Mouse (Mus musculus): ENCODE data around the gene Plau. TPM values are rescaled to one million over a fixed set of nuclear protein-coding genes. Genes with fewer than 3 reads are reported as not detected.

Plau gene
- polyA plus RNA-seq, 1 experiment from 2014 or later: 4.2 TPM

- ATAC-seq (ENCODE audit: low FRiP score, low TSS enrichment): no peak
- H3K4me2 ChIP-seq (replicated peaks; ENCODE audit: low read depth, low read length): no peak overlapping the region
- H3K4me3 ChIP-seq (ENCODE audit: low read length): no peak overlapping the region
- no peak overlapping the region for H3K27ac ChIP-seq (ENCODE audit: low read depth, low read length)
- 88% methylated on average over 1 of the region's 1 CpGs for WGBS
- H3K36me3 ChIP-seq (ENCODE audit: control insufficient read depth, insufficient read depth, low read length): no peaks in the 10 kb centered on the region
- H3K27me3 ChIP-seq (ENCODE audit: control insufficient read depth, insufficient read depth, low read length): no peaks in the 10 kb centered on the region
- H3K4me1 ChIP-seq (ENCODE audit: control insufficient read depth, insufficient read depth, low read length): no peaks in the 10 kb centered on the region
- no peaks in the 10 kb centered on the region for H3K9me3 ChIP-seq (ENCODE audit: control insufficient read depth, low read length)
- no peak overlapping the region for H3K9ac ChIP-seq (ENCODE audit: low read depth, low read length)
Measured at GRCm38 (mm10) chr14:20824517-20824916, 11.9 kb upstream of the Plau start.

GRCm38 (mm10) chr14:20825516-20825915 is 10.9 kb upstream of the Plau start:
- Histone ChIP-seq H3K36me3 (ENCODE audit: control insufficient read depth, insufficient read depth, low read length) (no peaks in the 10 kb centered on the region), H3K27ac (ENCODE audit: low read depth, low read length) (no peak overlapping the region), H3K27me3 (ENCODE audit: control insufficient read depth, insufficient read depth, low read length) (no peaks in the 10 kb centered on the region), H3K4me1 (ENCODE audit: control insufficient read depth, insufficient read depth, low read length) (no peaks in the 10 kb centered on the region), H3K4me2 (replicated peaks; ENCODE audit: low read depth, low read length) (no peak overlapping the region), H3K9ac (ENCODE audit: low read depth, low read length) (no peak overlapping the region), H3K9me3 (ENCODE audit: control insufficient read depth, low read length) (no peaks in the 10 kb centered on the region), H3K4me3 (ENCODE audit: low read length) (no peak overlapping the region)
- WGBS: 88% methylated on average over 2 of the region's 2 CpGs
- no peak for ATAC-seq (ENCODE audit: low FRiP score, low TSS enrichment)

GRCm38 (mm10) chr14:20827061-20827460 is 9.4 kb upstream of the Plau start:
- no peak for ATAC-seq (ENCODE audit: low FRiP score, low TSS enrichment)
- Histone ChIP-seq H3K9me3 (ENCODE audit: control insufficient read depth, low read length) (no peaks in the 10 kb centered on the region), H3K4me1 (ENCODE audit: control insufficient read depth, insufficient read depth, low read length) (peaks cover 5% of the 10 kb centered on the region; the same call in 1 of the 2 replicates), H3K4me2 (replicated peaks; ENCODE audit: low read depth, low read length) (no peak overlapping the region), H3K9ac (ENCODE audit: low read depth, low read length) (no peak overlapping the region), H3K36me3 (ENCODE audit: control insufficient read depth, insufficient read depth, low read length) (no peaks in the 10 kb centered on the region), H3K4me3 (ENCODE audit: low read length) (no peak overlapping the region), H3K27ac (ENCODE audit: low read depth, low read length) (no peak overlapping the region), H3K27me3 (ENCODE audit: control insufficient read depth, insufficient read depth, low read length) (no peaks in the 10 kb centered on the region)
- WGBS: 58% methylated on average over 8 of the region's 8 CpGs

- Histone ChIP-seq H3K27me3 (ENCODE audit: control insufficient read depth, insufficient read depth, low read length) (no peaks in the 10 kb centered on the region), H3K4me1 (ENCODE audit: control insufficient read depth, insufficient read depth, low read length) (peaks cover 5% of the 10 kb centered on the region; the same call in 1 of the 2 replicates), H3K4me3 (ENCODE audit: low read length) (no peak overlapping the region), H3K9ac (ENCODE audit: low read depth, low read length) (no peak overlapping the region), H3K36me3 (ENCODE audit: control insufficient read depth, insufficient read depth, low read length) (no peaks in the 10 kb centered on the region), H3K9me3 (ENCODE audit: control insufficient read depth, low read length) (no peaks in the 10 kb centered on the region), H3K27ac (ENCODE audit: low read depth, low read length) (no peak overlapping the region), H3K4me2 (replicated peaks; ENCODE audit: low read depth, low read length) (no peak overlapping the region)
- ATAC-seq (ENCODE audit: low FRiP score, low TSS enrichment): no peak
- 79% methylated on average over 5 of the region's 5 CpGs for WGBS
Measured at GRCm38 (mm10) chr14:20827491-20827890, 9.0 kb upstream of the Plau start.

- H3K36me3 ChIP-seq (ENCODE audit: control insufficient read depth, insufficient read depth, low read length): no peaks in the 10 kb centered on the region
- no peak overlapping the region for H3K4me3 ChIP-seq (ENCODE audit: low read length)
- H3K9ac ChIP-seq (ENCODE audit: low read depth, low read length): no peak overlapping the region
- no peak for ATAC-seq (ENCODE audit: low FRiP score, low TSS enrichment)
- H3K4me1 ChIP-seq (ENCODE audit: control insufficient read depth, insufficient read depth, low read length): peaks cover 5% of the 10 kb centered on the region; the same call in 1 of the 2 replicates
- 84% methylated on average over 3 of the region's 3 CpGs for WGBS
- H3K4me2 ChIP-seq (replicated peaks; ENCODE audit: low read depth, low read length): no peak overlapping the region
- H3K27me3 ChIP-seq (ENCODE audit: control insufficient read depth, insufficient read depth, low read length): no peaks in the 10 kb centered on the region
- no peak overlapping the region for H3K27ac ChIP-seq (ENCODE audit: low read depth, low read length)
- no peaks in the 10 kb centered on the region for H3K9me3 ChIP-seq (ENCODE audit: control insufficient read depth, low read length)
Measured at GRCm38 (mm10) chr14:20828524-20828923, 7.9 kb upstream of the Plau start.

- WGBS: 69% methylated on average over 12 of the region's 12 CpGs
- no peak overlapping the region for H3K4me2 ChIP-seq (replicated peaks; ENCODE audit: low read depth, low read length)
- no peaks in the 10 kb centered on the region for H3K36me3 ChIP-seq (ENCODE audit: control insufficient read depth, insufficient read depth, low read length)
- no peak overlapping the region for H3K4me3 ChIP-seq (ENCODE audit: low read length)
- H3K27ac ChIP-seq (ENCODE audit: low read depth, low read length): 0 out of 2 replicates have a peak overlapping the region, but pooled peaks have one; percentile 49
- H3K4me1 ChIP-seq (ENCODE audit: control insufficient read depth, insufficient read depth, low read length): peaks cover 5% of the 10 kb centered on the region; the same call in 1 of the 2 replicates
- H3K9ac ChIP-seq (ENCODE audit: low read depth, low read length): no peak overlapping the region
- H3K9me3 ChIP-seq (ENCODE audit: control insufficient read depth, low read length): no peaks in the 10 kb centered on the region
- ATAC-seq (ENCODE audit: low FRiP score, low TSS enrichment): no peak
- H3K27me3 ChIP-seq (ENCODE audit: control insufficient read depth, insufficient read depth, low read length): no peaks in the 10 kb centered on the region
Measured at GRCm38 (mm10) chr14:20829523-20830366, 6.7 kb upstream of the Plau start.

- peak; percentile 60 for ATAC-seq (ENCODE audit: low FRiP score, low TSS enrichment)
- peaks cover 5% of the 10 kb centered on the region; the same call in 1 of the 2 replicates for H3K4me1 ChIP-seq (ENCODE audit: control insufficient read depth, insufficient read depth, low read length)
- H3K27me3 ChIP-seq (ENCODE audit: control insufficient read depth, insufficient read depth, low read length): no peaks in the 10 kb centered on the region
- WGBS: 54% methylated on average over 9 of the region's 9 CpGs
- H3K4me3 ChIP-seq (ENCODE audit: low read length): no peak overlapping the region
- H3K4me2 ChIP-seq (replicated peaks; ENCODE audit: low read depth, low read length): no peak overlapping the region
- no peaks in the 10 kb centered on the region for H3K9me3 ChIP-seq (ENCODE audit: control insufficient read depth, low read length)
- H3K36me3 ChIP-seq (ENCODE audit: control insufficient read depth, insufficient read depth, low read length): no peaks in the 10 kb centered on the region
- no peak overlapping the region for H3K27ac ChIP-seq (ENCODE audit: low read depth, low read length)
- no peak overlapping the region for H3K9ac ChIP-seq (ENCODE audit: low read depth, low read length)
Measured at GRCm38 (mm10) chr14:20831141-20831910, 5.1 kb upstream of the Plau start.

- Histone ChIP-seq H3K4me1 (ENCODE audit: control insufficient read depth, insufficient read depth, low read length) (peaks cover 5% of the 10 kb centered on the region; the same call in 1 of the 2 replicates), H3K27me3 (ENCODE audit: control insufficient read depth, insufficient read depth, low read length) (no peaks in the 10 kb centered on the region), H3K36me3 (ENCODE audit: control insufficient read depth, insufficient read depth, low read length) (no peaks in the 10 kb centered on the region), H3K9me3 (ENCODE audit: control insufficient read depth, low read length) (no peaks in the 10 kb centered on the region), H3K4me3 (ENCODE audit: low read length) (no peak overlapping the region), H3K4me2 (replicated peaks; ENCODE audit: low read depth, low read length) (no peak overlapping the region), H3K27ac (ENCODE audit: low read depth, low read length) (no peak overlapping the region), H3K9ac (ENCODE audit: low read depth, low read length) (no peak overlapping the region)
- no peak for ATAC-seq (ENCODE audit: low FRiP score, low TSS enrichment)
- WGBS: 66% methylated on average over 1 of the region's 1 CpGs
Measured at GRCm38 (mm10) chr14:20831915-20832314, 4.5 kb upstream of the Plau start.

- no peak overlapping the region for H3K4me3 ChIP-seq (ENCODE audit: low read length)
- H3K27ac ChIP-seq (ENCODE audit: low read depth, low read length): no peak overlapping the region
- H3K9ac ChIP-seq (ENCODE audit: low read depth, low read length): no peak overlapping the region
- H3K27me3 ChIP-seq (ENCODE audit: control insufficient read depth, insufficient read depth, low read length): no peaks in the 10 kb centered on the region
- 92% methylated on average over 4 of the region's 4 CpGs for WGBS
- peaks cover 5% of the 10 kb centered on the region; the same call in 1 of the 2 replicates for H3K4me1 ChIP-seq (ENCODE audit: control insufficient read depth, insufficient read depth, low read length)
- H3K36me3 ChIP-seq (ENCODE audit: control insufficient read depth, insufficient read depth, low read length): no peaks in the 10 kb centered on the region
- H3K9me3 ChIP-seq (ENCODE audit: control insufficient read depth, low read length): no peaks in the 10 kb centered on the region
- H3K4me2 ChIP-seq (replicated peaks; ENCODE audit: low read depth, low read length): no peak overlapping the region
- no peak for ATAC-seq (ENCODE audit: low FRiP score, low TSS enrichment)
Measured at GRCm38 (mm10) chr14:20833525-20833924, 2.9 kb upstream of the Plau start.

Data from kidney, embryonic 14.5 days (tissue).